Mouse (Mus musculus) MN1 (cell line): ENCODE measurements around the gene Agmo.

Source experiments
- DNase-seq: peaks from one replicate; pipeline ENCODE4 v3.0.0-alpha.2; 2016; ENCODE audit warnings: low spot score

Gene Agmo

DNA sequence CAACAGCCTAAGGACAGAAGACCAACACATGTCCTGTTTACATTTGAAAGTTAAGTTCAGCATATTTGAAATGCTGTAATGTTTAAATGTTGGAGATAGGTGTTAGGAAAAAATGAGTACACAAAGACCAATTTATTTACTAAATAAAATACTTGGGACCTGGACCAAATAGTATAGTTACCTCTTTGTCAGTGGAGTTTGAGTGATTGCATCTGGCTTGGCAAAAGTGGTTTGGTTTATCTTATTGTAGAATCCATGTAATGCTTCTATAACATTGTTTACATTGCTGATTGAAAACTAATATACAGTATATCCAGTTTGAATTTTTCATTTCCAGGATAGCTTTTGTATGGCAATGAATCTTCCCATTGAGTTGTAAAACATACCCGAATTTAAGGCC is 193.0 kb downstream of the Agmo start:
- no peak for DNase-seq

DNA sequence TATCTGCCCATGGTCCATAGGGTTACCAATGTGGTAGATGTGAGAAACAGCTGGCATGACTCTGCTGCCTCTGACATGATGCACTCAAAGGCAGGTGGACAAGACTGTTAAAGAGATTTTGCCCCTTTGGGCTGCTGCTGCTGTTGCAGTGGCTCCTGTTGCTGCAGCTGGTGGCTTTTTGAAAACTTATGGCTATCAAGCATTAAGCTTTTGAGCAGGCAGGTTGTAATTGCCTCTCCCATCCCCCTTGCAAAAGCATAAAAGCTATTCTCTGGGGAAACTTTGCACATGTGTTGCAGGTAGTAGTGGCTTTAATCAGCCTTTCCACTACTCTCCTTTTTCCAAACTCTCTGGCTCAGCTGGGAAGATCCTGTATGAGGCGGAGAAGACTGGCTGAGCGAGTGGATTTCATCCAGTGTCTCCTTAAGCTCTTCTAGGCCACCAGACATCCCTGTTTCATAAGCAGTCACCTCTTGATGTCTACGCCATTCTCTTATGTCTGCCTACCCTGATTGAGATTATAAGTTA is 201.1 kb downstream of the Agmo start:
- no peak for DNase-seq

DNA sequence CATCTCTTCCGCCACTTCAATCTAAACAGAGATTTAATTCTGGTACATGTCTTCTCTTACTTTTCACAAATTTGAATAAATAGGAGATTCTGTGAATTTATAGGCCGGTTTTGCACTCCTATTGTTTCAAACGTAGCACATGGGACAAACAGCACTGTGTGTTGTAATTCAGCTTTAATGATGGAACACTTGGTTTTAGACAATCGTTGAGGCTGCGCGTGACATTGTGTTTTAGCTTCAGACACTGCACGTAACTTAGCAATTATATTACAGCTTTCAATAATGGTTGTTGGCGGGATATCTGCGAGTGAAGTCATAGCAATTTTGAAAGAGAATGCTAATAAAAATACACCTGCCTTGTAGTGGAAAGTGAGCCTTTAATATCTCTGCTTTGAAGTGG is 203.8 kb downstream of the Agmo start:
- no peak for DNase-seq

DNA sequence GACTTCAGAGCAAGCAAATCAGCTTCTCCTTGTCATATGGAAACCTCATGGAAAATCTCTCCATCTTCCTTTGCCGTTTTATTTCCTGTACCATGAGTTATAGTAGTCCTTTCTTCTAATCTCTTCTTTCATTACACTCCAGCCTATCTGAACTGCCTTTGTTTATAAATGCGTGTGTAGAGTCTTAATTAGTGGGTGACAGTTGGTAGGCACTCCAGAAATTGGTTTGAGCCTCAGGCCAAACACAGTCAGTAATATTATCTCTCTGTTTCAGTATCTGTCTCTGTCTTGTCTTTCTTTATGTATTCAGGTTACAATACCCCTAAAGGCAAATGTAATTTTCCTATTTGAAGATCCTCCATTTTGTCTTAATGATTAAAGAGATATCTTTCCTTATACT is 208.2 kb downstream of the Agmo start:
- DNase-seq, result no peak

DNA sequence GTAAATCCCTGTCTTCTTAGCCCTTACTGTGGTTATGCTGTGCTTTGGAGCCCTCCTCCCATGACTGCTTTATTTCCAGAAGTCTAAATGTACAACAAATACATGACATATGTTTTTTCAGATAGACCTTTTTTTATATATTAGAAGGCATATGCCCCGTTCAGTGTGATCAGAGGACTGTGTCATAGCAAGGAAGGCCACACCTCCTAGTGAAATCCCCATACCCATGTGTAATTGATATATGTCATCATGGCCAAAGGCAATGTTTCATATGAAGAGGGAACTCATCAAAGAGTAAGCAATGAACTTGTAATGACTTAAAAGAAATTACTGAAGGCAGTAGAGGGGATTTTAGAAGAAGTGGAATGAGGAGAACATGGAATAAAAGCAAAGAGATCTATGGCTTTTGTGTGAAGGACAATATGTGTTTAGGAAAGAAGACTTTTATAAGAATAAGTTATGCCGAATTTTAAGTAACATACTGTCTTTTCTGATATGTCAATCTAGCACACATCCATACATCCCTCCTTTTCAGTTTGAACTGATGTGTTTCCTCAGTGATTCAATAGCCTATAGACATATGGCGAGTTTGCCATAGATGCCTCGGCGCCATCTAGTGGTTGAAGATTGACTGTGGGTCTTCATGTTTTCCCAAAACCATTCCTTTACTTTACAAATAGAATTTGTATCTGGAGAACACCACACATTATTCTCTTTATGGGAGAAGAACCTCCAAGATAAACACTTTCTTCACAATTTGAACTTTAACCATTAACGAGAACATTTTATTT is 209.1 kb downstream of the Agmo start:
- DNase-seq, result peak; percentile 52

DNA sequence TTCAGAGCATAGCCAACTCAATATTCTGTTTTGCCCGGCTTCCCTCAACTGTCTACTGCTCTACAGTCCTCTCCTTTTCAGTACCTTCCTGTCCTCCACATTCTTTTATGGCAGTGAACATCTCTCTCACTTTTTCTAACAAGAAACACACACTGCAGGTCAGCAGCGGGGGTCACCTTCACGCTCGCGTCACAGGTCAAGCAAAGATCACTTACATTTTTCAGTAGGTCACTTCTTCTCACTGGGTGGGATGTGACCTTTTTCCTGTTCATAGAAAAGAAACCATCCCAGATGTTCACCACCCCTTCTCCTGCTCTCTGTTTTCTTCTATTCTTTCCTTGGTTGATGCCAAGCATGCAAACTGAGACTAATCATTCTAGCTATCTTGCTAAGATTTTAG is 230.2 kb downstream of the Agmo start:
- no peak for DNase-seq

DNA sequence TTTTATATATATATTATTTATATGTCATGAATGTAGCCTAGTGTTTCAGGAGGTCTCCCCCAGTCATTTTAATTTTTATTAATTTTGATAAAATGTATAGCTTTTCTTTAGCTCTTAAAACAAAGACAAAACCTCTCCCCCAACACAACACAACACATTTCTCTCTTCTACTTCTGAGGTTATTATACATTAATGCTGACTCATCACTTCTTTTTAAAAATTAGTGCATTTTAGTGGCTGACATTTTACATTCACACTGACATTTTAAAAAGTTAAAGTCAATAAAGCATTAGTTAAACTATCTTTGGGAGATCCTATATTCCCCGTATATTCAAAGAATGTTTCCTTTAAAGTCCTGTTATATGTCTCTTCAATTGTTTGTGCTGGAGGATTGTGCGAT is 235.4 kb downstream of the Agmo start:
- no peak for DNase-seq

DNA sequence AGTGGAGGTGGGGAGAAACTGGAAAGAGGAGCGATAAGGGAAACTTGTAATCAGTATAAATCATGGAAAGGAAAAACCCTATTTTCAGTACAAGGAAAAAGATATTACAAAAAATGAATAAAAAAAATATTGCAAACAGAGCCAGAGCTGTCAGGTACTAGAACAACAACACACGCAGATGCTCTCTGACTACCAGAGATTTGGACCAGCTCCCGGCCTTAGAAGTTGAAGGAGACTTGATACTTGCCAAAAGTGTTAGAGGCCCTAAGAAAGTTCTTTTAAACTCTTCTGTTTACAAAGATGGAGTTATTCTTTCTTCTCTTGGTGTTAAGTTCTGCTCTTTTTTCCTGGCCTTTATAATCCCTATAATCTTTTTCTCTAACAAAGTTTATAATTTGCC is 246.6 kb downstream of the Agmo start:
- DNase-seq, result no peak

DNA sequence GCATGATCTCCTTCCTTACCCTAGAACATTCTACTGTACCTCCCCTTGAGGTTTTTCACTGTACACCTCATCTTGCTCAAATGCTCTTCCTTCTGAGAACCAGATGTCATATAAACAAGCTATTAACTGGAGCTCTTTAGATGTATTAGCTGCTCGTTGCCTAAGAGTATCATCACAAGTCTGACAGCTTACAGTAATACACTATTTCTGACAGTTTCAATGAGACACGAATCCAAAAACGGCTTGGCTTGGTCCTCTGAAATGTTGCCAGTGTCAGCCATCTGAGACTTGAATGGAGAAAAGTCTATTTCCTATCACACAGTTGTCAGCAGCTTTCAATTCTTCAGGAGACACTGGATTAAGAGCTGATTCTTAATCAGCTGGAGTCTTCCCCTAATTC is 257.4 kb downstream of the Agmo start:
- no peak for DNase-seq

DNA sequence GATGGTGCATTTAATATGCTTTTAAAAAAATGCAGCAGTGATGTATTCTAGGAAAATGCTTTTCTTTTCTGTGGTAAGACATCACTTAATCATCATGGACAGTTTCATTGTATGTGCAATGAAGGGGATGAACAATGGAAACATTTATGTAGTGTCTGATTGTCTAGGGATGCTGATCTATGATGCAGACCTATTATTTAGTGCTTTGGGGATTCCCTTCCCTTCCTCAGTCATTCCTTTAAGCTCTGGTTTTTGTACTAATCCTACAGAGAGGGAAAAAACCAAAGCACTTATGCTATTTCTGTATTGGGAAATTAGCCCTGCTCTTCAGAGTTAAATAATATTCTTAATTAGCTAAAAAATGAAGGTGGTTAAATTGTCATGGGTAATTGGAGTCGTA is 266.0 kb downstream of the Agmo start:
- DNase-seq, result no peak

DNA sequence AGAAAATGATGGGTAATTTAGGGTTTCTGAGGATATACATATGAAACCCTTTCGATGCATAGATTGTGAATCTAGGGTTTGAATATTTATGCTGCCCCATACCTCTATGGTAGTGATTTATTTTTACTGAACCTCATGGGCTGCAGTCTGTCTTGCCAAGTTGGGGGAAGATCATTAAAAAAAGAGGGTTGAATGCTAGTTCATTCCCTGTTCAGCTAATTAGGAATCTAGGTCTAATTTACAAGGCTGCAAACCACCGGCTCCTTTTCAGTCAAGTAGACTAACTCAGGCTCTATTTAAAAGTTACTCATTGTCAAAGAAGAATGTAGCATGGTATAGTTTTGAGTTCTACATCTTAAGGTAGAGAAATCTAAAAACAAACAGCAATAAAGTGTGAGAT is 266.4 kb downstream of the Agmo start:
- DNase-seq, result no peak

DNA sequence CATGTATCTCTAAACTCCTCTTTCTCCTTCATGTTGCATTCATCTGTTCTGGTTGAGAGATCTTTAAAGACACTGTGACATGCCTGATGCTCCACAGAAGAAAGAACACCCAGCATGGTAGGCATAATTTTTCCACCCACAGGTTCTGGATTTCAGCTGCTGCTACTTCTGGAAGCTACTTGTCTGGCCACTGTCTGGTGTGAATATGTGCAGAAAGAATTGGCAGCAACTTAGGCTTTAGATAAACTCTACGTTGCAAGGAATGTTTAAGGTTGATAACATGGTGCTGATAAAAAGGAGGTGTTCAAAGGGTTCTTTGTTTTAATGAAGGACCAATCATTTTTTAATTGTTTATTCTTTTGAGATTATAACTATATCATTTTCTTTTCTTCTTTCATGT is 280.3 kb downstream of the Agmo start:
- DNase-seq, result no peak

DNA sequence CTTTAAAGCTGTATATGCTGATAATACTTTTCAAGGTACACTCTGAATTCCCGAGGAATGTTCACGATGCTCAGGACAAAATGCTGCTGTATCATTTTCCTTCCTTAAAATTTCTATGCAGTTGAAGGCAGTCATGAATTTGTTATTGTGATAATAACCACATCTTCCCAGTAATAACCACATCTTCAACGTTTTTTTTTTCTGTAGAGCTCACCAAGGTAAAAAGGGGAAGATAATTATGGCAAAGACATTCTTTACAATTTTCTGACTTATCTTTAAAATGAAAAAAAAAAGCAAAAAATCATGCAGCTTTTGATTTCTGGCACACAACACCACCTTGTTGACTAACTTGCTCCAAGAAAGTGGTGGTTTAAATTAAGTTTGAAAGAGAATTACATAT is 283.2 kb downstream of the Agmo start:
- DNase-seq, result no peak

DNA sequence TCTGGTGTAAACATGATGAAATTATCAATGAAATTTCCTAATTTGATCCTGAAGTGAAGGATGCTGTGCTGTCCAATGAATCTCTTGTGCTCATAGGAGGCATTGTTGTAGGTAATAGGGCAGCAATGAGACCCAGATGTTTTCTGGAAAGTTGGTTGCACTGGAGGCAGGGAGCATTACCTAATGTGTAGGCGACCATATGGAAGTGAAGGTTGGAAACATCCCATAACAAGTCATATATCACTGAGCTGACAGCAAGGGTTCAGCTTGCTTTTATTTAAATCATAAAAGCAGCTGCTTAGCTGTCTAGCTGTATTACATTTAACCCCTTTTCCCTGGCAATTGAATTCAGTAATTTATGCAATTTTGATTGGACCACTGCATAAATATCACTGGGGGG is 299.6 kb downstream of the Agmo start:
- no peak for DNase-seq

DNA sequence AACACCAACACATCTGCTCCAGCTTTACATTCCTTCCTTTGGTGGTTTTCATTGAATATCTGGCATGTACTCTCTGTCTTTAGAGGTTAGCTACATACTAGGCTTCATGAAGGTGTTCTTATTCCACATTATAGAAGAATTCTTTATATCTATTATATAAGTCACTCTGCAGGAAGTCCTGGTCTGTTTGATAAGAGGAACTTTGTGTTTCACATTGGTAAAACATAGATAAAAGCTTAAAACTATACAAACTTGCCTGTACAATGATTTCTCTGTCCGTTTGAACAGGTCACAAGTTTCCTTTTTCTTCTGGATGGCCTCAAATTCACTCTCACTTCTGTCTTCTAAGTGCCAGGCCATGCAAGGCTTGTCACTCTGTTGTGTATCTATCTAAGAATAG is 316.8 kb downstream of the Agmo start:
- DNase-seq, result no peak

DNA sequence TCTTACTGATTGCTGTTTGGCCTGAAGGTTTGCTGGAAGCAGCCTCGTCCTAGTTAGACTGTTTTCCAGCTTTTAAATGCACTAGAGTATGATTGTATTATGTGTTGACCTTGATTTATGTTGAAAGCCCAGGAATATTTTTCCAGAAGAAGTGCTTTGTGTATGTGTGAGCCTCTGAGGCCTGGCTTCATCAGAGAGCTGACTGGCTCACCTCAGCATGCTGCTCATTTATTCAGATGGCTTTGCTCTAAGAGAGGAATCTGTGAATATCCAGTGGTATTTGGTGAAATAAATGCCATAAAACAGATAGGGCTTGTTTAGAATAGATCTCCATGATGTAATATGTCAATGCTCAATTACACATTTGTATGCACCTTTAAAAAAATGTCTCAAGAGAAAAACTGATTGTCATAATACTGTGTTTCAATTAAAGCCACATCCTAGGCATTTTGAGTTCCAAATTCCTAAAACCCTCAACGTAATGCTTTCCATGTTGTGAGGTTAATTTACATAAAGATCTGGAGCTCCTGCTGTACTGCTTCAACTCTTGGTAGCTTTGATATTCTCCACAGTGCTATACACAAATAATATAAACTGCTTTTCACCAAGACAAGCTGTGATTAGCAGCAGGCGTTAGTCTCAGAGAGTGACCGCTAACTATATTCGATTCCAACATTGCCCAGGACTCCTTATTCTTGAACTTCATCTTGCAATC is 324.6 kb downstream of the Agmo start:
- no peak for DNase-seq

DNA sequence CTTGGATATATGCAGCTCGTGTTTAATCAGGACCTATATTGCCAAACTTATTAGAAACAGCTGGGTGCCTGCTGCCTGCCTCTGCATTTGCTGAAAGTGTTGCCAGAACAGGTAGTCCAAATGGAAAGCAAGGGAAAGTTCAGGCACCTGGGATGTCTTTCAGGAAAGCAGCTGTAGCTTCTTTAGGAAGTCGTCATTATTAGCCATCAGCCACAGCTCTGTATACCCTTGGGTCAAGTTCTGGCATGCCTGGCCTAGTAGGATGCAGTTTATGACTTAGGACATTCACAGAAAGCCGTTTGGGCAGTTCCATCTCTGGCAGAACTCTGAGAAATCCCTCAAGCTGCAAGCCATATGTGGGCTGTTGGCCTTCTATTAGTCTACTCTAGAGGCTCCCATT is 330.5 kb downstream of the Agmo start:
- DNase-seq, result no peak

DNA sequence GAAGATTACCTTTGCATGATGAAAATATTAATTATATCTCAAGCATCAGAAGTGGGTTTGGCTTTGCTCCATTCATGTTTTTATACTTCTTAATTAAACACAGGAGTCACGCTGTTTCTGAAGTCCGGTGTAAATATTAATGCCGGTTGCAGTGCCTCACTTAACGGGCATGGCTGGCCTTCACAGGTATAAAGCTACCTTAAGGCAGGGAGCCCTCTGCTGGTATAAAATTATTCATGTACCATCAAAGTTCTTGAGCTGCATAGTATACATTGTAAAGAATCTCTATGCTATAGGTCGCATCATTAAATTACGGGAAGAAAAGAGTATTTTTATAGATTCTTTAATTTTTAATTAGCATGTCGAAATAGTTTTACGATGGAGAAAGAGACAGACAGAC is 341.3 kb downstream of the Agmo start:
- DNase-seq, result no peak

DNA sequence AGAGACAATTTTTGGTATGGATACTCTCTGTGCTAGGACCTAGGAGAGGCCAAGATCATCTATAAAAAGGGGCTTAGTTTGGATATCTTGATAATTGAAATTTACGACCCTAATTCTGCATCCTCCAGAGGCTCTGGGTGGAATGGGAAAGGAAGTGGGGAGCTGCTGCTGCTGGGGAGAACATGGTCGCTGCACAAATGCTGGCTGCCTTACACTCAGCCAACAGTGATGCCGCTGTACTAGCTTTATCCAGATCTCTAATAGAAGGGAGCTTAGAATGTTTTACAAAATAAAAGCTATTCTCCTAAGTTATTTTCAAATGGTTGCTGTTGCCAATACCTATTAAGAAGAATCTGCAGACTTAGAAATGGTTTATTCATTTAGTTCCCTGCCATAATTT is 351.4 kb downstream of the Agmo start:
- DNase-seq, result no peak

DNA sequence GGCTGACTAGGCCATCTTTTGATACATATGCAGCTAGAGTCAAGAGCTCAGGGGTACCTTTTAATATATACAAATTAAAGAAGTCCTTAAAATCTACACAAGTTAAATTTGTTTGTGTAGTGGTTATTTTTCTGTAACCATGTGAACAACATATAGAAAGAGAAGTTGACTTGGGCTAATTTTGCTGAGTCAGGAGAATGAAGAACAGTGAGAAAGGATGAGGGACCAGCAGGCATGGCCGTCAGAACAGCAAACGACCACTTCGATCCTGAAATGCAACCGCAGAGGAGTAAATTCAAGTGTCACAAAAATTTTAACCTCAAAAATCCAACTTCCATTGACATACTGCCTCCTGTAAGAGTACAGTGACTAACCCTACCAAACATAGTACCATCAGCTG is 371.4 kb downstream of the Agmo start:
- no peak for DNase-seq

DNA sequence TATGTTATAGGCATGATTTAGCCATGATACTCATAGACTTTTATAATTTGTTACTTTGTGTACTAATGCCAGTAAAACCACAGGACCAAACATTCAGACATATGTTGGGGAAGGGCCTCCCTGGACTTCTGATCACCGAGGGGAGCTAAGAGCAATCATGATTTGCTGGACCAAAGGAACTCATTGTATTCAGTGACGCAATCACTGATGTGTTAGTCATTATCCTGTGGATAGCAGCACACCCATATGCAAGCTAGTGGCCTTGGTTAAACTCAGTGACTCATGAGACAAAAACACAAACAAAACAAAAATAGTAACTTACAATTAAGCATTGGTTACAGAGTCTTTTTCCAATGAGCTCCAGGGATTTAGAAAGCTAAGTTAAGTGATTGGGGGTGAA is 373.3 kb downstream of the Agmo start:
- no peak for DNase-seq

DNA sequence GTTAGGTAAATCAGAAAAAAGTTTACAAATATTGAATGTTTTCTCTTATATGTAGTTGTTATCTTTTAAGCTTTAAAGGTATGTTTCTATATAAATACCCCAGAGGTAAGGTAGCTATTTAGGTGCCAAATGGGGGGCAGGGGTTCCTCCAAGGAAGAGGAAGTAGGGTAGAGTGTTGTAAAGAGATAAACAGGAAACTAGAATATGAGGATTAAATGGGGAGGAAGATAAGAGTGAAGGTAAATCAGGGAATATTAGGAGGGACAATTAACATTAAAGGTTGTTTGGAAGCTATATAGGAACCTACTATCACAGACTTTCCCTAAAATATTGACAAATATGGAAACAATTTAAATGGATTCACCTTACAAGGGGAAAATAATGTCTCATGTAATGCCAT is 382.6 kb downstream of the Agmo start:
- no peak for DNase-seq
